In the genomic region with DNA sequence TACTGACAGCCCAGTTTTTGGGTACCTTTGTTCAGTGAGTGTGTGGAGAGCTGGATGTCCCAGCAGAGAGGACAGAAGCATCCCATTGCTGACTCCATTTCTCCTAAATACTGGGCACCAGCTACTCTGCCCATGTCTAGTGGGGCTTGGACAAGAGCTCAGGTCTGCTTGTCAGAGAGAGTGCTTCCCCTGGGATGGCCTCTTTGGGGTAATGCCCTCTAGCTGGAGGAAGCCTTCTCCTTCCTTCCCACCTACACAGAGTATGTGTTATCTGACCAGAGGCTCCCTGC, we compare ENCODE assay signal across 8 mouse cellular contexts.
"Had no signal": no experiment of that assay in that cellular context is flagged by ENCODE, and none has a peak within 500 bp of the region (broad histone marks: within the 10 kb centered on the region; RNA-seq: fewer than 3 reads in every experiment).

No protein-coding gene starts in this region.

- H3K27ac ChIP-seq: limb, embryonic 15.5 days; liver, embryonic 13.5 days; midbrain, embryonic 12.5 days; stomach, postnatal 0 days had no signal

- H3K9ac ChIP-seq: limb, embryonic 15.5 days; liver, embryonic 13.5 days; midbrain, embryonic 12.5 days had no signal

- H3K4me3 ChIP-seq: limb, embryonic 15.5 days; liver, embryonic 13.5 days; midbrain, embryonic 12.5 days had no signal

- H3K9me3 ChIP-seq: limb, embryonic 15.5 days; liver, embryonic 13.5 days; midbrain, embryonic 12.5 days had no signal

- H3K4me2 ChIP-seq: liver, embryonic 13.5 days; midbrain, embryonic 12.5 days had no signal

- DNase-seq: kidney, adult 8-10 months; kidney, postnatal 25 days; left cerebral cortex, postnatal 4 days; liver, embryonic 13.5 days; lung, adult 18-20 months had no signal

- H3K4me1 ChIP-seq: liver, embryonic 13.5 days had no signal

- H3K36me3 ChIP-seq: limb, embryonic 15.5 days; liver, embryonic 13.5 days; midbrain, embryonic 12.5 days had no signal
